Mouse (Mus musculus): Measurements from ENCODE around the gene Arhgdib.

GRCm38 (mm10) chr6:136901010-136901409 lies 40.7 kb downstream of the Arhgdib start:
- TF ChIP-seq REST (IDR thresholded peaks at IDR 0.05; ENCODE audit: insufficient read depth, insufficient read length): no peak
- no peak for TF ChIP-seq POLR2AphosphoS2 (IDR thresholded peaks at IDR 0.05; ENCODE audit: insufficient read length, low read depth)
- TF ChIP-seq E2F4 (IDR thresholded peaks at IDR 0.05; ENCODE audit: insufficient read depth): no peak
- no peak for TF ChIP-seq TCF3 (IDR thresholded peaks at IDR 0.05; ENCODE audit: insufficient read length, low read depth)
- TF ChIP-seq POLR2A (IDR thresholded peaks at IDR 0.05; ENCODE audit: insufficient read length, low read depth): no peak
- no peak for TF ChIP-seq MYOG (IDR thresholded peaks at IDR 0.05; ENCODE audit: control insufficient read depth in 1 of 3, insufficient read depth in 1 of 3, insufficient read length in 2 of 3, low read depth in 2 of 3)
- no peak for TF ChIP-seq MYOD1 (IDR thresholded peaks at IDR 0.05; ENCODE audit: control insufficient read depth in 1 of 3, insufficient read length in 2 of 3, low read depth in 2 of 3)
- no peak for TF ChIP-seq USF1 (IDR thresholded peaks at IDR 0.05; ENCODE audit: low read depth)
- no peak for TF ChIP-seq CEBPB (IDR thresholded peaks at IDR 0.05; ENCODE audit: insufficient read depth, poor library complexity, severe bottlenecking)
- no peak for TF ChIP-seq MAX (IDR thresholded peaks at IDR 0.05; ENCODE audit: low read depth)
